Mouse (Mus musculus) neural tube, embryonic 15.5 days (tissue): ENCODE measurements at regions not wholly inside any gene's neighbourhood (a gene's known extent, or its start where the extent isn't known, plus 50 kb on each side); places are given as distances from the start of the nearest gene placed in this dataset.
"Not testable (repeated sequence)": the region's sequence is repeated elsewhere in the genome, so short reads cannot be mapped to it uniquely, and the experiment has no call there.

Experiments used
- ATAC-seq: fragments of 200-750 bp; cut with Nextera tagmentation; 2 replicates; pipeline ENCODE4 v1.8.0; 2017; ENCODE audit warnings: mild to moderate bottlenecking, moderate TSS enrichment, moderate library complexity; ENCODE audit not compliant: low FRiP score
- H3K27ac ChIP-seq: fragments of 300-500 bp; sonication (generic); replicated peaks from 2 replicates; pipeline ENCODE4 v1.5.1; 2015; ENCODE audit warnings: mild to moderate bottlenecking, inconsistent platforms
- H3K27me3 ChIP-seq: fragments of 300-500 bp; sonication (generic); replicated peaks from 2 replicates; pipeline ENCODE4 v1.6.1; 2015; ENCODE audit warnings: inconsistent platforms
- H3K36me3 ChIP-seq: fragments of 300-500 bp; sonication (generic); 2 replicates; pipeline ENCODE4 v1.6.1; 2015; ENCODE audit warnings: inconsistent platforms
- H3K4me1 ChIP-seq: fragments of 300-500 bp; sonication (generic); 2 replicates; pipeline ENCODE4 v1.6.1; 2015; ENCODE audit warnings: inconsistent platforms
- H3K4me2 ChIP-seq: fragments of 300-500 bp; sonication (generic); 2 replicates; pipeline ENCODE4 v1.6.1; 2015; ENCODE audit warnings: inconsistent platforms, mild to moderate bottlenecking, moderate library complexity
- H3K4me3 ChIP-seq: fragments of 300-500 bp; sonication (generic); replicated peaks from 2 replicates; pipeline ENCODE4 v1.5.1; 2015; ENCODE audit warnings: mild to moderate bottlenecking, inconsistent platforms
- H3K9ac ChIP-seq: fragments of 300-500 bp; sonication (generic); replicated peaks from 2 replicates; pipeline ENCODE4 v1.6.1; 2015; ENCODE audit warnings: mild to moderate bottlenecking, inconsistent platforms
- H3K9me3 ChIP-seq: fragments of 300-500 bp; sonication (generic); replicated peaks from 2 replicates; pipeline ENCODE4 v1.6.1; 2016; ENCODE audit warnings: inconsistent platforms
- WGBS: fragments of 180-500 bp; shearing (Covaris S2); methylation state at CpG from one replicate; pipeline ENCODE4 v1.1.7; 2015; ENCODE audit warnings: mixed read lengths; 5-methylcytosine and 5-hydroxymethylcytosine counted together

DNA sequence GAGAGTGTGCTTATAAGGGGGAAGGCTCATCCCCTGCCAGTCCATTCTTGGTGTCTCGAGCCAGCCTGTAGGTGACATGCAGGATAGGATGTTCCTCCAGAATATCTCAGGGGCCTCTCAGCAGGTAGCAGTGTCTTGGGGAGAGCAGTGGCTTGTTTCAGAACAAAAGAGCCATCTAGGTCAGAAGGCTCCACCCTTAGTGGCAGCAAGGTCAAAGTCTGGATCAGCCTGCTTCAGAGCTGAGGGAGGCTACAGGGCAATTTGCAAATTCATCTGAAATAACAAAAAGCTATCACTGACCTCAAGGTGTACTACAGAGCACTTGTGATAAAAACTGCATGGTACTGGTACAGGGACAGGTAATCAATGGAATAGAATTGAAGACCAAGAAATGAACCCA is 1679.5 kb downstream of the Stim2 start:
- WGBS, result 78% methylated on average over 1 of the region's 1 CpGs
- not testable (repeated sequence) for H3K36me3 ChIP-seq, H3K4me2 ChIP-seq, H3K9ac ChIP-seq, H3K4me1 ChIP-seq, ATAC-seq, H3K27me3 ChIP-seq, H3K27ac ChIP-seq, H3K9me3 ChIP-seq, H3K4me3 ChIP-seq

DNA sequence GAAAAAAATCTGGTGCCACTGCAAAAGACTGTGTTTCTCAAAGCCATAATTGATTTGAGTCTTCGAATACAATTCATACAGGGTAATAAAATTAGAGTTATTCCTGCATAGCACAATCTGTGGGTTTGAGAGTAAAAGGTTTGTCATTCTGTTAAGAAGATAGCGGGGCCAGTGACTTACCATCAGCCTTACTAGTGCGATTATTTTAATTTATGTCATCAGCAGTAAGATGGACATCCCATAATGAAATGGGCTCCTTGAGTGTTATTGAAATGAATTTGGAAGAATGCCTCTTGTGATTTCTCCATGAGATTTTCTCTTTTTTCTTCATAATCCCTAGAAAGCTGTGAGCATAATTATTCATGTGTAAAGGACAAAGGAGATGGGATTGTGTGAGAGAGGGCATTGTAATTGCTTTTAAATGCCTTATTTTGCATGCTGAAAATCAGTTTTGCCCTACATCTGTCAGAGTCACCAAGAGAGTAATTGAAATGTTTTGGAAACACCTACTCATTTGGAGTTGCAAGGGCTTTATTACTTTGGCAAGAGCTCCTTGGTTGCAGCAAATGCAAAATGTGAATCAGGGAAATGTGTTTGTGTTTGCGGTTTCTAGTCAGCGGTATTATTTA is 1692.9 kb downstream of the Stim2 start:
- no peak for ATAC-seq
- Histone ChIP-seq H3K36me3 (no peaks in the 10 kb centered on the region), H3K9me3 (no peaks in the 10 kb centered on the region), H3K27me3 (no peaks in the 10 kb centered on the region), H3K9ac (no peak overlapping the region), H3K4me1 (no peaks in the 10 kb centered on the region), H3K27ac (no peak overlapping the region), H3K4me2 (no peak overlapping the region), H3K4me3 (no peak overlapping the region)
- WGBS, result 70% methylated on average over 5 of the region's 5 CpGs

- ATAC-seq, result no peak
- Histone ChIP-seq H3K9ac (no peak overlapping the region), H3K4me2 (no peak overlapping the region), H3K9me3 (no peaks in the 10 kb centered on the region), H3K36me3 (no peaks in the 10 kb centered on the region), H3K4me3 (no peak overlapping the region), H3K27ac (no peak overlapping the region), H3K4me1 (no peaks in the 10 kb centered on the region), H3K27me3 (no peaks in the 10 kb centered on the region)
- WGBS, result 67% methylated on average over 3 of the region's 3 CpGs
Measured at GRCm38 (mm10) chr5:55704512-55704911, 1706.2 kb downstream of the Stim2 start.

- no peak for ATAC-seq
- H3K36me3 ChIP-seq, result no peaks in the 10 kb centered on the region
- H3K4me3 ChIP-seq, result no peak overlapping the region
- no peaks in the 10 kb centered on the region for H3K9me3 ChIP-seq
- H3K27ac ChIP-seq, result no peak overlapping the region
- no peaks in the 10 kb centered on the region for H3K27me3 ChIP-seq
- H3K4me1 ChIP-seq, result no peaks in the 10 kb centered on the region
- no peak overlapping the region for H3K4me2 ChIP-seq
- H3K9ac ChIP-seq, result no peak overlapping the region
- WGBS, result 12% methylated on average over 1 of the region's 1 CpGs
Measured at GRCm38 (mm10) chr5:55711786-55712185, 1713.5 kb downstream of the Stim2 start.

DNA sequence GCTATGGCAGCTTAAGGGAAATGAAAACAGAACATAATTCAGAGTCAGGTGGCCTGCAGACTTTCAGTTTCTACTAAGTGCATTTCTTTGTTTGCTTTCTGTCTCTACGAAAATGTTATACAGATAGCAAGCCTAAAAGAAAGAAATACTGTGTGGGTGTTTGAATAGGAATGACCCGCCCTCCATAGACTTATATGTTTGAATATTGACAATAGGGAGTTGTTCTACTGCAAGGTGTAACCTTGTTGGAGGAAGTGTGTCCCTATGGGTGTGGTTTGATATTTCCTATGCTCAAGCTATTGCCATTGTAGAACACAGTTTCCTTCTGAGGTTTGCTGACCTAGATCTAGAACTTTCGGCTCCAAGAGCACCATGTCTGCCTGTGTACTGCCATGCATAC is 1736.8 kb downstream of the Stim2 start:
- ATAC-seq, result no peak
- H3K9me3 ChIP-seq, result no peaks in the 10 kb centered on the region
- 87% methylated on average over 3 of the region's 3 CpGs for WGBS
- no peaks in the 10 kb centered on the region for H3K36me3 ChIP-seq
- no peak overlapping the region for H3K4me2 ChIP-seq
- no peaks in the 10 kb centered on the region for H3K4me1 ChIP-seq
- H3K27me3 ChIP-seq, result no peaks in the 10 kb centered on the region
- H3K9ac ChIP-seq, result no peak overlapping the region
- H3K4me3 ChIP-seq, result no peak overlapping the region
- no peak overlapping the region for H3K27ac ChIP-seq

- no peak overlapping the region for H3K27ac ChIP-seq
- no peaks in the 10 kb centered on the region for H3K27me3 ChIP-seq
- H3K9me3 ChIP-seq, result no peaks in the 10 kb centered on the region
- H3K4me1 ChIP-seq, result no peaks in the 10 kb centered on the region
- 100% methylated on average over 1 of the region's 1 CpGs for WGBS
- no peak overlapping the region for H3K4me3 ChIP-seq
- no peak overlapping the region for H3K4me2 ChIP-seq
- ATAC-seq, result no peak
- H3K36me3 ChIP-seq, result no peaks in the 10 kb centered on the region
- no peak overlapping the region for H3K9ac ChIP-seq
Measured at GRCm38 (mm10) chr5:55761777-55762176, 1763.5 kb downstream of the Stim2 start.

GRCm38 (mm10) chr5:55791755-55792629 is 1793.7 kb downstream of the Stim2 start:
- ATAC-seq, result no peak; the same call in 1 of the 2 replicates
- Histone ChIP-seq H3K9ac (no peak overlapping the region), H3K4me1 (no peaks in the 10 kb centered on the region), H3K4me2 (no peak overlapping the region), H3K9me3 (no peaks in the 10 kb centered on the region), H3K27ac (0 out of 2 replicates have a peak overlapping the region, but pooled peaks have one; percentile 23), H3K4me3 (no peak overlapping the region), H3K27me3 (no peaks in the 10 kb centered on the region), H3K36me3 (no peaks in the 10 kb centered on the region)
- WGBS, result 39% methylated on average over 8 of the region's 8 CpGs

DNA sequence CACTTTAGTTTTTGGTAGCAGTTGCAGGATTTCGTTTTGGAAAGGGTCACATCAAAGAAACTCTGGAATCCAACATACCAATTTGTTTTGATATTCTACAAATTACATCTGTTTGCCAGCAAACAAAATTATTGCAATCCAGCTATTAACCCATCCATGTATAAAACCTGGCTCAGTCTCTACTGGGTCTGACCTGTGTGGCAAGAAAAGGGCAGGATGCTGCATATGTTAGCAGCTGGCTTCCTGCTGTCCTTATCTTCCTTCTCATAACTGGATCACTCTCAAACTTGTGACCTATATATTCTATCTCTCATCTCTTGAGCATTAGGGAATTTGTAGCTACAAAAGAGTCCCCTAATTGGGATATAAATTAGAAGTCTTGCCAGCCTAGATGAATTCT is 1794.4 kb downstream of the Stim2 start:
- no peak overlapping the region for H3K9ac ChIP-seq
- H3K9me3 ChIP-seq, result no peaks in the 10 kb centered on the region
- no peaks in the 10 kb centered on the region for H3K4me1 ChIP-seq
- WGBS, result 67% methylated on average over 1 of the region's 1 CpGs
- no peak for ATAC-seq
- H3K27ac ChIP-seq, result no peak overlapping the region
- no peak overlapping the region for H3K4me3 ChIP-seq
- no peak overlapping the region for H3K4me2 ChIP-seq
- no peaks in the 10 kb centered on the region for H3K36me3 ChIP-seq
- no peaks in the 10 kb centered on the region for H3K27me3 ChIP-seq
